Mouse (Mus musculus): Measurements from ENCODE around the gene Rasa4. TPM values are rescaled to one million over a fixed set of nuclear protein-coding genes. Genes with fewer than 3 reads are reported as not detected.
A peak's percentile ranks its signal among the peaks of the same experiment; 100 is the strongest.

The Rasa4 gene
- polyA plus RNA-seq (2014; fragmentation: Nextera tagmentation; extraction: Ambion mirVana), result 5.2 and 6.1 TPM in 2 replicates

GRCm38 (mm10) chr5:136083669-136084107, at the start of gene Rasa4:
Rasa4 (plus strand) TSS chr5:136083916.
- peak within 1 kb of the TSS; percentile 37 for H3K9ac ChIP-seq (ENCODE audit: low read depth, low read length)
- peaks cover 10% of the 10 kb centered on the region for H3K27me3 ChIP-seq (ENCODE audit: control insufficient read depth, insufficient read depth, low read length)
- peak within 1 kb of the TSS; percentile 37 for H3K4me3 ChIP-seq (ENCODE audit: low read depth, low read length)
- ATAC-seq (ENCODE audit: low FRiP score), result peak; percentile 94
- under 1% methylated on average over 25 of the region's 28 CpGs for WGBS
- no peaks in the 10 kb centered on the region for H3K9me3 ChIP-seq (ENCODE audit: control insufficient read depth, low read length)
- peak; percentile 98 for DNase-seq (ENCODE audit: low spot score)
- peak within 1 kb of the TSS; percentile 82 for H3K4me2 ChIP-seq (replicated peaks; ENCODE audit: low read depth, low read length)
- no peak within 1 kb of the TSS for H3K27ac ChIP-seq (ENCODE audit: low read depth, low read length)
- no peaks in the 10 kb centered on the region for H3K36me3 ChIP-seq (ENCODE audit: control insufficient read depth, insufficient read depth, low read length)
- H3K4me1 ChIP-seq (replicated peaks; ENCODE audit: control insufficient read depth, insufficient read depth, low read length), result peaks cover 6% of the 10 kb centered on the region; the same call in 1 of the 2 replicates

- Histone ChIP-seq H3K4me1 (replicated peaks; ENCODE audit: control insufficient read depth, insufficient read depth, low read length) (no peaks in the 10 kb centered on the region), H3K27ac (ENCODE audit: low read depth, low read length) (no peak overlapping the region), H3K4me3 (ENCODE audit: low read depth, low read length) (no peak overlapping the region), H3K36me3 (ENCODE audit: control insufficient read depth, insufficient read depth, low read length) (peaks cover 5% of the 10 kb centered on the region; the same call in 1 of the 2 replicates), H3K27me3 (ENCODE audit: control insufficient read depth, insufficient read depth, low read length) (no peaks in the 10 kb centered on the region), H3K4me2 (replicated peaks; ENCODE audit: low read depth, low read length) (no peak overlapping the region), H3K9me3 (ENCODE audit: control insufficient read depth, low read length) (no peaks in the 10 kb centered on the region), H3K9ac (ENCODE audit: low read depth, low read length) (no peak overlapping the region)
- DNase-seq (ENCODE audit: low spot score), result no peak
- WGBS, result 82% methylated on average over 4 of the region's 4 CpGs
- no peak for ATAC-seq (ENCODE audit: low FRiP score)
Observed at GRCm38 (mm10) chr5:136034868-136035267, 48.8 kb upstream of the Rasa4 start.

- Histone ChIP-seq H3K4me3 (ENCODE audit: low read depth, low read length) (no peak overlapping the region), H3K4me2 (replicated peaks; ENCODE audit: low read depth, low read length) (no peak overlapping the region), H3K27ac (ENCODE audit: low read depth, low read length) (no peak overlapping the region), H3K9ac (ENCODE audit: low read depth, low read length) (no peak overlapping the region), H3K36me3 (ENCODE audit: control insufficient read depth, insufficient read depth, low read length) (peaks cover 5% of the 10 kb centered on the region; the same call in 1 of the 2 replicates), H3K4me1 (replicated peaks; ENCODE audit: control insufficient read depth, insufficient read depth, low read length) (no peaks in the 10 kb centered on the region), H3K27me3 (ENCODE audit: control insufficient read depth, insufficient read depth, low read length) (no peaks in the 10 kb centered on the region), H3K9me3 (ENCODE audit: control insufficient read depth, low read length) (no peaks in the 10 kb centered on the region)
- DNase-seq (ENCODE audit: low spot score) (no peak), ATAC-seq (ENCODE audit: low FRiP score) (no peak)
- 71% methylated on average over 1 of the region's 1 CpGs for WGBS
Observed at GRCm38 (mm10) chr5:136035285-136035684, 48.4 kb upstream of the Rasa4 start.

DNA sequence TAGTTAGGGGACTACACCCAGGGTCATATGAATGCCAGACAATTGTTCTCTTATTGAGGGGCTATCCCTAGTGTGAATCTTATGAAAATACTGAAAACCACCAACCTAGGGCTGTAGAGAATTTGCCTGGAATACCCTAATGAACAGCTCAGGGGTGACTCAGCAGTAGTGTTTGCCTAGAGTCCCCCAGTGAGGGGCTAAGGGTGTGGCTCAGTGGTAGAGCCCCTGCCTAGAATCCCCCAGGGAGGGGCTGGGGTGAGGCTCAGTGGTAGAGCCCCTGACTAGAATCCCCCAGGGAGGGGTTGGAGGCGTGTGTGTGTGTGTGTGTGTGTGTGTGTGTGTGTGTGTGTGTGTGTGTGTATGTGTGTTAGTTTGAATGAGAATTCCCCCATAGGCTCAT, 47.0 kb upstream of the Rasa4 start:
- no peaks in the 10 kb centered on the region for H3K9me3 ChIP-seq (ENCODE audit: control insufficient read depth, low read length)
- ATAC-seq (ENCODE audit: low FRiP score) (no peak), DNase-seq (ENCODE audit: low spot score) (no peak)
- no peaks in the 10 kb centered on the region for H3K4me1 ChIP-seq (replicated peaks; ENCODE audit: control insufficient read depth, insufficient read depth, low read length)
- no peak overlapping the region for H3K4me2 ChIP-seq (replicated peaks; ENCODE audit: low read depth, low read length)
- H3K27ac ChIP-seq (ENCODE audit: low read depth, low read length), result no peak overlapping the region
- WGBS, result 80% methylated on average over 1 of the region's 1 CpGs
- no peaks in the 10 kb centered on the region for H3K27me3 ChIP-seq (ENCODE audit: control insufficient read depth, insufficient read depth, low read length)
- H3K36me3 ChIP-seq (ENCODE audit: control insufficient read depth, insufficient read depth, low read length), result peaks cover 5% of the 10 kb centered on the region; the same call in 1 of the 2 replicates
- H3K4me3 ChIP-seq (ENCODE audit: low read depth, low read length), result no peak overlapping the region
- no peak overlapping the region for H3K9ac ChIP-seq (ENCODE audit: low read depth, low read length)

DNA sequence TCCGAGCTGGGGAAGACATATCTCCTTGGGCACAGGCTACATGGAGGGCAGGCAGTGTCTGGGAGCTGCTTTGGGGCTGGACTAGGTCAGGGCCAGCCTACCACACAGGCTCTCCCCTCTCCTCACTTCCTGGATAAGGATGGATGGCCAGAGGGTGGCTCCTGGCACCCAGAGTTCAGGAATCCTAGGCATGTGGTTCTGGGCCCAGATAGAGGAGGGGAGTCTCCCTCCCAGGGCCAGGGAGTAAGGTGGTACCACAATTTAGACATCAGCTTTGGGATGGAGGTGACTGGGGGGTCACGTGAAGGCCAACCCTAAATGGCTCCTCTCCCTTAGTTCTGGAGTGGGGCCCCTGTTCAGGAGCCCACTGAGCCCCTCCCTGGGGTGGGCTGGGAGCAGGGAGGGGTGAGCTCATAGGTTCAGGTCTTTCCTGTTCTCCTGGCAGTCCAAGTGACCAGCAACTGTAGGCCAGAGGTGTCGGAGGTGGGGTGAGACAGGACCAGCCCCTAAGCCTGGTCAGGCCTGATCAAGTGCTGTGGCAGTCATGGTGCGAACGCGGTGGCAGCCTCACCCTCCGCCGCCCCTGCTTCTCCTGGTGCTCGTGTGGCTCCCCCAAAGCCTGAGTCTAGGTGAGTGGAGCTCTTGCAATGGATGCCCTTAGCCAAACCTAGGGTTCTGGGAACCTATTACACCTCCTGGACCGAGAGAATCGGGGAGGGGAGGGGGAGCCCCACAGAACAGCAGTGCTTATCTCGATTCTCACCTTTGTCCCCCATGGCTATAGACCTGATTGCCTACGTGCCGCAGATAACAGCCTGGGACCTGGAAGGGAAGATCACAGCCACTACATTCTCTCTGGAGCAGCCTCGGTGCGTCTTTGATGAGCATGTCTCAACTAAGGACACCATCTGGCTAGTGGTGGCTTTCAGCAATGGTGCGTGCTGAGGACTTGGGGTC, 45.2 kb upstream of the Rasa4 start, which contains the start of gene Upk3b:
TSS of gene Upk3b (plus strand) at position 239 of the 957 bp plus-strand sequence.
- 87% methylated on average over 17 of the region's 17 CpGs for WGBS
- H3K9ac ChIP-seq (ENCODE audit: low read depth, low read length), result no peak within 1 kb of the TSS
- no peak within 1 kb of the TSS for H3K27ac ChIP-seq (ENCODE audit: low read depth, low read length)
- no peak within 1 kb of the TSS for H3K4me3 ChIP-seq (ENCODE audit: low read depth, low read length)
- DNase-seq (ENCODE audit: low spot score) (no peak), ATAC-seq (ENCODE audit: low FRiP score) (no peak)
- no peaks in the 10 kb centered on the region for H3K27me3 ChIP-seq (ENCODE audit: control insufficient read depth, insufficient read depth, low read length)
- no peaks in the 10 kb centered on the region for H3K9me3 ChIP-seq (ENCODE audit: control insufficient read depth, low read length)
- no peaks in the 10 kb centered on the region for H3K36me3 ChIP-seq (ENCODE audit: control insufficient read depth, insufficient read depth, low read length)
- no peak within 1 kb of the TSS for H3K4me2 ChIP-seq (replicated peaks; ENCODE audit: low read depth, low read length)
- no peaks in the 10 kb centered on the region for H3K4me1 ChIP-seq (replicated peaks; ENCODE audit: control insufficient read depth, insufficient read depth, low read length)

- Histone ChIP-seq H3K4me2 (replicated peaks; ENCODE audit: low read depth, low read length) (no peak overlapping the region), H3K36me3 (ENCODE audit: control insufficient read depth, insufficient read depth, low read length) (no peaks in the 10 kb centered on the region), H3K9ac (ENCODE audit: low read depth, low read length) (no peak overlapping the region), H3K27ac (ENCODE audit: low read depth, low read length) (no peak overlapping the region), H3K4me1 (replicated peaks; ENCODE audit: control insufficient read depth, insufficient read depth, low read length) (no peaks in the 10 kb centered on the region), H3K9me3 (ENCODE audit: control insufficient read depth, low read length) (no peaks in the 10 kb centered on the region), H3K4me3 (ENCODE audit: low read depth, low read length) (no peak overlapping the region), H3K27me3 (ENCODE audit: control insufficient read depth, insufficient read depth, low read length) (no peaks in the 10 kb centered on the region)
- ATAC-seq (ENCODE audit: low FRiP score), result no peak
- DNase-seq (ENCODE audit: low spot score), result no peak
- WGBS, result 39% methylated on average over 5 of the region's 5 CpGs
Observed at GRCm38 (mm10) chr5:136040210-136040609, 43.5 kb upstream of the Rasa4 start.

DNA sequence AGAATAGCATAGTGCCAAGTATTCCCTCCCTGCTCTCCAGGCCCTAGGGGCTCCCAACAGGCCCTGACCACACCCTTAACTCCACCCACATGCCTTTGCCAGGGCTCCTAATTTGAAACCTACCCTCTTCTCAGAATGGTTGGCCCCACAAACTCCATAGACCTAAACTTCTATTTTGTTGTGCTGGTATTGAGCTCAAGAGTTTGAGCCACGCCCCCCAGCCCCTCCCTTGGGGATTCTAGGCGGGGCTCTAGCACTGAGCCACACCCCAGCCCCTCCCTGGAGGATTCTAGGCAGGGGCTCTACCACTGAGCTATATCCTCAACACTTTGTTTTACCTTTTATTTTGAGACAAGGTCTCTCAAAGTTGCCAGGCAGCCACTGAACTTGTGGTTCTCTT, 42.5 kb upstream of the Rasa4 start:
- 26% methylated on average over 2 of the region's 2 CpGs for WGBS
- H3K36me3 ChIP-seq (ENCODE audit: control insufficient read depth, insufficient read depth, low read length), result no peaks in the 10 kb centered on the region
- no peaks in the 10 kb centered on the region for H3K27me3 ChIP-seq (ENCODE audit: control insufficient read depth, insufficient read depth, low read length)
- DNase-seq (ENCODE audit: low spot score) (no peak), ATAC-seq (ENCODE audit: low FRiP score) (no peak)
- H3K27ac ChIP-seq (ENCODE audit: low read depth, low read length), result no peak overlapping the region
- no peaks in the 10 kb centered on the region for H3K4me1 ChIP-seq (replicated peaks; ENCODE audit: control insufficient read depth, insufficient read depth, low read length)
- H3K4me2 ChIP-seq (replicated peaks; ENCODE audit: low read depth, low read length), result no peak overlapping the region
- H3K9ac ChIP-seq (ENCODE audit: low read depth, low read length), result no peak overlapping the region
- no peak overlapping the region for H3K4me3 ChIP-seq (ENCODE audit: low read depth, low read length)
- no peaks in the 10 kb centered on the region for H3K9me3 ChIP-seq (ENCODE audit: control insufficient read depth, low read length)

GRCm38 (mm10) chr5:136041666-136042065, 42.0 kb upstream of the Rasa4 start:
- no peak overlapping the region for H3K9ac ChIP-seq (ENCODE audit: low read depth, low read length)
- no peak overlapping the region for H3K4me2 ChIP-seq (replicated peaks; ENCODE audit: low read depth, low read length)
- H3K9me3 ChIP-seq (ENCODE audit: control insufficient read depth, low read length), result no peaks in the 10 kb centered on the region
- no peaks in the 10 kb centered on the region for H3K36me3 ChIP-seq (ENCODE audit: control insufficient read depth, insufficient read depth, low read length)
- 93% methylated on average over 8 of the region's 8 CpGs for WGBS
- no peaks in the 10 kb centered on the region for H3K27me3 ChIP-seq (ENCODE audit: control insufficient read depth, insufficient read depth, low read length)
- no peak for DNase-seq (ENCODE audit: low spot score)
- no peaks in the 10 kb centered on the region for H3K4me1 ChIP-seq (replicated peaks; ENCODE audit: control insufficient read depth, insufficient read depth, low read length)
- no peak for ATAC-seq (ENCODE audit: low FRiP score)
- H3K27ac ChIP-seq (ENCODE audit: low read depth, low read length), result no peak overlapping the region
- no peak overlapping the region for H3K4me3 ChIP-seq (ENCODE audit: low read depth, low read length)

DNA sequence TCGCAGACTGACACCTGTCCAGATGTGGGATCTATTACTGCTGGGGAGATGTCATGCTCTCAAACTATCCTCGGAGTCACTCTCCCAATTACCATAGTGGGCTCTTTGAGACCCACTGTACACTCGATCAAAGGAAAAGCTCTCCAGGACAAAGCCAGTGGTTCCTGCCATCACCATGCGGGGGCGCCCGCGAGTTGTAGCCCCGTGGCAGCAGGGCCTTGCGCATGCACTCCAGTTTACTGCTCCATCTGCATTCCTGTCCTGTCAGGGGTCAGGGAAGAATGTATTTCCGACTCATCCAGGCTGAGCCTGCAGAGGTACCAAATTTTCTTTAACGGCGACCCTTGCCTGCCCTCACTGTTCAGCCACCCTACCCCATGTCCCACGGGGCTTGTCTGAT, 38.9 kb upstream of the Rasa4 start:
- Histone ChIP-seq H3K27ac (ENCODE audit: low read depth, low read length) (no peak overlapping the region), H3K9ac (ENCODE audit: low read depth, low read length) (no peak overlapping the region), H3K27me3 (ENCODE audit: control insufficient read depth, insufficient read depth, low read length) (no peaks in the 10 kb centered on the region), H3K4me3 (ENCODE audit: low read depth, low read length) (no peak overlapping the region), H3K4me1 (replicated peaks; ENCODE audit: control insufficient read depth, insufficient read depth, low read length) (no peaks in the 10 kb centered on the region), H3K9me3 (ENCODE audit: control insufficient read depth, low read length) (no peaks in the 10 kb centered on the region), H3K36me3 (ENCODE audit: control insufficient read depth, insufficient read depth, low read length) (no peaks in the 10 kb centered on the region), H3K4me2 (replicated peaks; ENCODE audit: low read depth, low read length) (no peak overlapping the region)
- 71% methylated on average over 13 of the region's 13 CpGs for WGBS
- no peak for ATAC-seq (ENCODE audit: low FRiP score)
- DNase-seq (ENCODE audit: low spot score), result no peak
